Mouse (Mus musculus) embryonic facial prominence, embryonic 12.5 days (tissue): ENCODE measurements at regions not wholly inside any gene's neighbourhood (a gene's known extent, or its start where the extent isn't known, plus 50 kb on each side); places are given as distances from the start of the nearest gene placed in this dataset.

Experiments
- ATAC-seq: fragments of 200-750 bp; cut with Nextera tagmentation; 2 replicates; pipeline ENCODE4 v1.8.0; 2017; ENCODE audit not compliant: insufficient number of reproducible peaks, insufficient read depth, low FRiP score, low TSS enrichment
- H3K27ac ChIP-seq: fragments of 300-500 bp; sonication (generic); 2 replicates; pipeline ENCODE4 v1.5.1; 2016; ENCODE audit warnings: mild to moderate bottlenecking
- H3K27me3 ChIP-seq: fragments of 300-500 bp; sonication (generic); 2 replicates; pipeline ENCODE4 v1.6.1; 2016; ENCODE audit warnings: mild to moderate bottlenecking, moderate library complexity
- H3K36me3 ChIP-seq: fragments of 300-500 bp; sonication (generic); 2 replicates; pipeline ENCODE4 v1.6.1; 2016; ENCODE audit warnings: mild to moderate bottlenecking
- H3K4me1 ChIP-seq: fragments of 300-500 bp; sonication (generic); 2 replicates; pipeline ENCODE4 v1.6.1; 2016
- H3K4me2 ChIP-seq: fragments of 300-500 bp; sonication (generic); replicated peaks from 2 replicates; pipeline ENCODE4 v1.6.1; 2016; ENCODE audit warnings: mild to moderate bottlenecking, moderate library complexity
- H3K4me3 ChIP-seq: fragments of 300-500 bp; sonication (generic); 2 replicates; pipeline ENCODE4 v1.5.1; 2016; ENCODE audit warnings: mild to moderate bottlenecking
- H3K9ac ChIP-seq: fragments of 300-500 bp; sonication (generic); 2 replicates; pipeline ENCODE4 v1.6.1; 2016; ENCODE audit warnings: mild to moderate bottlenecking, moderate library complexity
- H3K9me3 ChIP-seq: fragments of 300-500 bp; sonication (generic); 2 replicates; pipeline ENCODE4 v1.6.1; 2016; ENCODE audit warnings: mild to moderate bottlenecking, moderate library complexity
- WGBS: fragments of 180-500 bp; shearing (Covaris S2); methylation state at CpG from one replicate; pipeline ENCODE4 v1.1.7; 2016; 5-methylcytosine and 5-hydroxymethylcytosine counted together

- no peak overlapping the region for H3K4me3 ChIP-seq
- no peak overlapping the region for H3K27ac ChIP-seq
- H3K9me3 ChIP-seq = no peaks in the 10 kb centered on the region
- peaks cover 10% of the 10 kb centered on the region; the same call in 1 of the 2 replicates for H3K4me1 ChIP-seq
- no peak overlapping the region for H3K9ac ChIP-seq
- no peak overlapping the region for H3K4me2 ChIP-seq
- no peaks in the 10 kb centered on the region for H3K27me3 ChIP-seq
- H3K36me3 ChIP-seq = no peaks in the 10 kb centered on the region
- ATAC-seq = no peak
Measured at GRCm38 (mm10) chr13:102507916-102508315, 185.4 kb upstream of the Cd180 start.

- H3K9ac ChIP-seq = no peak overlapping the region
- no peaks in the 10 kb centered on the region for H3K9me3 ChIP-seq
- 34% methylated on average over 1 of the region's 1 CpGs for WGBS
- H3K4me2 ChIP-seq = no peak overlapping the region
- H3K4me1 ChIP-seq = peaks cover 10% of the 10 kb centered on the region; the same call in 1 of the 2 replicates
- H3K27ac ChIP-seq = no peak overlapping the region
- ATAC-seq = peak; percentile 69; the same call in 1 of the 2 replicates
- no peak overlapping the region for H3K4me3 ChIP-seq
- H3K27me3 ChIP-seq = no peaks in the 10 kb centered on the region
- no peaks in the 10 kb centered on the region for H3K36me3 ChIP-seq
Measured at GRCm38 (mm10) chr13:102510733-102511279, 182.6 kb upstream of the Cd180 start.

GRCm38 (mm10) chr13:102518169-102518882, 175.0 kb upstream of the Cd180 start:
- WGBS = 88% methylated on average over 5 of the region's 5 CpGs
- Histone ChIP-seq H3K27me3 (no peaks in the 10 kb centered on the region), H3K27ac (no peak overlapping the region), H3K4me3 (no peak overlapping the region), H3K9ac (no peak overlapping the region), H3K4me2 (no peak overlapping the region), H3K9me3 (no peaks in the 10 kb centered on the region), H3K4me1 (no peaks in the 10 kb centered on the region), H3K36me3 (no peaks in the 10 kb centered on the region)
- ATAC-seq = no peak

- WGBS = 35% methylated on average over 1 of the region's 1 CpGs
- Histone ChIP-seq H3K9ac (no peak overlapping the region), H3K4me1 (no peaks in the 10 kb centered on the region), H3K27me3 (no peaks in the 10 kb centered on the region), H3K27ac (no peak overlapping the region), H3K9me3 (no peaks in the 10 kb centered on the region), H3K36me3 (no peaks in the 10 kb centered on the region), H3K4me2 (no peak overlapping the region), H3K4me3 (no peak overlapping the region)
- ATAC-seq = no peak
Measured at GRCm38 (mm10) chr13:102521427-102521826, 171.9 kb upstream of the Cd180 start.

GRCm38 (mm10) chr13:102522080-102522479, 171.3 kb upstream of the Cd180 start:
- Histone ChIP-seq H3K4me1 (no peaks in the 10 kb centered on the region), H3K36me3 (no peaks in the 10 kb centered on the region), H3K27ac (no peak overlapping the region), H3K4me3 (no peak overlapping the region), H3K27me3 (no peaks in the 10 kb centered on the region), H3K9me3 (no peaks in the 10 kb centered on the region), H3K9ac (no peak overlapping the region), H3K4me2 (no peak overlapping the region)
- WGBS = 80% methylated on average over 1 of the region's 1 CpGs
- ATAC-seq = no peak

- Histone ChIP-seq H3K9me3 (no peaks in the 10 kb centered on the region), H3K4me3 (no peak overlapping the region), H3K27me3 (no peaks in the 10 kb centered on the region), H3K9ac (no peak overlapping the region), H3K27ac (no peak overlapping the region), H3K4me1 (no peaks in the 10 kb centered on the region), H3K36me3 (no peaks in the 10 kb centered on the region), H3K4me2 (no peak overlapping the region)
- 77% methylated on average over 11 of the region's 11 CpGs for WGBS
- ATAC-seq = no peak
Measured at GRCm38 (mm10) chr13:102526621-102527140, 166.7 kb upstream of the Cd180 start.

GRCm38 (mm10) chr13:102533784-102534183, 159.6 kb upstream of the Cd180 start:
- no peak overlapping the region for H3K9ac ChIP-seq
- no peaks in the 10 kb centered on the region for H3K9me3 ChIP-seq
- no peak for ATAC-seq
- no peaks in the 10 kb centered on the region for H3K27me3 ChIP-seq
- H3K36me3 ChIP-seq = no peaks in the 10 kb centered on the region
- H3K4me2 ChIP-seq = no peak overlapping the region
- H3K4me1 ChIP-seq = peaks cover 16% of the 10 kb centered on the region
- no peak overlapping the region for H3K27ac ChIP-seq
- 16% methylated on average over 4 of the region's 4 CpGs for WGBS
- no peak overlapping the region for H3K4me3 ChIP-seq

GRCm38 (mm10) chr13:102537424-102538242, 155.7 kb upstream of the Cd180 start:
- 23% methylated on average over 19 of the region's 19 CpGs for WGBS
- Histone ChIP-seq H3K4me2 (peak overlapping the region; percentile 43), H3K9me3 (no peaks in the 10 kb centered on the region), H3K27me3 (no peaks in the 10 kb centered on the region), H3K9ac (no peak overlapping the region), H3K36me3 (no peaks in the 10 kb centered on the region), H3K4me1 (peaks cover 16% of the 10 kb centered on the region), H3K4me3 (peak overlapping the region; percentile 16; the same call in 1 of the 2 replicates), H3K27ac (0 out of 2 replicates have a peak overlapping the region, but pooled peaks have one; percentile 13)
- peak; percentile 28; the same call in 1 of the 2 replicates for ATAC-seq

GRCm38 (mm10) chr13:102540436-102540835, 152.9 kb upstream of the Cd180 start:
- H3K9me3 ChIP-seq = no peaks in the 10 kb centered on the region
- H3K27ac ChIP-seq = no peak overlapping the region
- 81% methylated on average over 4 of the region's 4 CpGs for WGBS
- no peak for ATAC-seq
- peaks cover 16% of the 10 kb centered on the region for H3K4me1 ChIP-seq
- H3K9ac ChIP-seq = no peak overlapping the region
- no peak overlapping the region for H3K4me2 ChIP-seq
- H3K4me3 ChIP-seq = no peak overlapping the region
- no peaks in the 10 kb centered on the region for H3K27me3 ChIP-seq
- H3K36me3 ChIP-seq = no peaks in the 10 kb centered on the region

- H3K36me3 ChIP-seq = no peaks in the 10 kb centered on the region
- no peaks in the 10 kb centered on the region for H3K9me3 ChIP-seq
- no peak overlapping the region for H3K4me2 ChIP-seq
- no peaks in the 10 kb centered on the region for H3K27me3 ChIP-seq
- no peak overlapping the region for H3K27ac ChIP-seq
- WGBS = 53% methylated on average over 5 of the region's 5 CpGs
- no peak overlapping the region for H3K9ac ChIP-seq
- no peak overlapping the region for H3K4me3 ChIP-seq
- peaks cover 21% of the 10 kb centered on the region; the same call in 1 of the 2 replicates for H3K4me1 ChIP-seq
- ATAC-seq = 0 out of 2 replicates have a peak, but pooled peaks have one; percentile 22
Measured at GRCm38 (mm10) chr13:102544359-102545165, 148.8 kb upstream of the Cd180 start.
